27 mouse cellular contexts compared by ENCODE assay signal in the genomic region with DNA sequence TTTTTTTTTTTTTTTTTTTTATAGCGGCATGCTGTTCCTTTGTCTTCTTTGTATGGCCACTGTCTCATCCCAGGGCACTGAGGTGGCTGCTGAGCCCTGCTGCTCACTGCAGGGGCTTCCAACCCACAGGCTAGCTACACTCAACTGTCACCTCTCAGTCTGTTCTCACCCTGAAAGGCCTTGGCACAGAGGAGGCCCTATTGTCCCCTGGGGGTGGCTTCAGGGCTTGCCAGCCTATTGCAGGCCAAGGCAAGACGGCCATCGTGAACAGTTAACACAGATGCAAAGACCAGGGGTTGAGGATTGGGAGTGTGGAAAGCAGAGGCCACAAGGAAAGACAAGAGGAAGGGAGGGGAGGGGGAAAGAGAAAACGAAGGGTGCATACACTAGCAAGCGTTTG. TPM values are rescaled to one million over a fixed set of nuclear protein-coding genes. Genes with fewer than 3 reads are reported as not detected.
A peak's percentile ranks its signal among the peaks of the same experiment; 100 is the strongest.
DNase-seq lines count a peak whose midpoint lies in the region; ATAC-seq and TF ChIP-seq lines count a peak whose summit lies in the region.
"Had no signal": no experiment of that assay in that cellular context is flagged by ENCODE, and none has a peak within 500 bp of the region (broad histone marks: within the 10 kb centered on the region; RNA-seq: fewer than 3 reads in every experiment).

No protein-coding gene starts in this region.

- no peaks in the 10 kb centered on the region for H3K4me1 ChIP-seq in forebrain, embryonic 14.5 days (ENCODE audit: control insufficient read depth, insufficient read depth, low read length)
- H3K4me1 ChIP-seq in forebrain, embryonic 16.5 days (replicated peaks; ENCODE audit: control insufficient read depth, insufficient read depth, low read length) = no peaks in the 10 kb centered on the region
- peaks cover 47% of the 10 kb centered on the region for H3K4me1 ChIP-seq in limb, embryonic 10.5 days
- H3K4me1 ChIP-seq in lung, postnatal 0 days (ENCODE audit: insufficient read depth, low read depth, low read length) = no peaks in the 10 kb centered on the region
- H3K4me1 ChIP-seq: liver, embryonic 15.5 days; stomach, embryonic 15.5 days had no signal

- no peak for ATAC-seq in forebrain, embryonic 14.5 days
- ATAC-seq in forebrain, embryonic 16.5 days = no peak
- no peak for ATAC-seq in lung, postnatal 0 days

- intact Hi-C loops in left cerebral cortex, postnatal 4 days (cut with DNase I) = no loop called here
- intact Hi-C loops in left cerebral cortex, postnatal 10 days (cut with DNase I) = no loop called here

- H3K4me2 ChIP-seq in forebrain, embryonic 14.5 days (ENCODE audit: low read length) = no peak overlapping the region
- H3K4me2 ChIP-seq in forebrain, embryonic 16.5 days (ENCODE audit: low read length) = no peak overlapping the region
- no peak overlapping the region for H3K4me2 ChIP-seq in lung, postnatal 0 days (replicated peaks; ENCODE audit: low read depth, low read length)
- H3K4me2 ChIP-seq: liver, embryonic 15.5 days; lung, embryonic 15.5 days; neural tube, embryonic 13.5 days; stomach, embryonic 15.5 days had no signal

- H3K9me3 ChIP-seq in forebrain, embryonic 14.5 days (replicated peaks; ENCODE audit: control insufficient read depth, low read length) = no peaks in the 10 kb centered on the region
- H3K9me3 ChIP-seq in forebrain, embryonic 16.5 days (ENCODE audit: control insufficient read depth, low read length) = no peaks in the 10 kb centered on the region
- no peaks in the 10 kb centered on the region for H3K9me3 ChIP-seq in limb, embryonic 10.5 days (replicated peaks)
- no peaks in the 10 kb centered on the region for H3K9me3 ChIP-seq in lung, postnatal 0 days (ENCODE audit: low read length)
- H3K9me3 ChIP-seq: liver, embryonic 15.5 days; lung, embryonic 15.5 days; neural tube, embryonic 13.5 days; stomach, embryonic 15.5 days had no signal

- peak; percentile 39 for DNase-seq in adrenal gland, adult 2 months
- DNase-seq in adrenal gland, postnatal 25 days = no peak
- DNase-seq in forebrain, embryonic 14.5 days (ENCODE audit: low spot score) = peak; percentile 5
- DNase-seq in left cerebral cortex, postnatal 4 days = peak; percentile 85
- no peak for DNase-seq in left cerebral cortex, postnatal 10 days (ENCODE audit: extremely low spot score in 1 of 2, low spot score in 2 of 2)
- DNase-seq in limb, embryonic 10.5 days (ENCODE audit: low spot score) = no peak
- DNase-seq in lung, postnatal 0 days (ENCODE audit: low spot score) = no peak
- DNase-seq: adrenal gland, adult 8-10 months; cerebellum, adult 11 months; cerebellum, postnatal 25 days; embryo, embryonic 11 days; gastrocnemius, postnatal 25 days; heart, adult 2 months; heart, postnatal 4 days; kidney, adult 18-20 months; kidney, postnatal 4 days; liver; lung, postnatal 4 days; right cerebral cortex, adult 18-20 months; thymus, postnatal 25 days had no signal

- no peaks in the 10 kb centered on the region for H3K27me3 ChIP-seq in forebrain, embryonic 14.5 days (replicated peaks; ENCODE audit: control insufficient read depth, insufficient read depth, low read length)
- no peaks in the 10 kb centered on the region for H3K27me3 ChIP-seq in forebrain, embryonic 16.5 days (replicated peaks; ENCODE audit: control insufficient read depth, insufficient read depth, low read length)
- H3K27me3 ChIP-seq in limb, embryonic 10.5 days (ENCODE audit: low read depth, poor library complexity, severe bottlenecking) = no peaks in the 10 kb centered on the region
- H3K27me3 ChIP-seq in lung, postnatal 0 days (replicated peaks; ENCODE audit: insufficient read depth, low read length) = no peaks in the 10 kb centered on the region
- H3K27me3 ChIP-seq: liver, embryonic 15.5 days; lung, embryonic 15.5 days; neural tube, embryonic 13.5 days; stomach, embryonic 15.5 days had no signal

- WGBS in forebrain, embryonic 14.5 days = 54% methylated on average over 5 of the region's 5 CpGs
- WGBS in forebrain, embryonic 16.5 days = 49% methylated on average over 5 of the region's 5 CpGs
- WGBS in limb, embryonic 10.5 days = 81% methylated on average over 5 of the region's 5 CpGs
- WGBS in lung, postnatal 0 days = 53% methylated on average over 5 of the region's 5 CpGs

- no peak for TF ChIP-seq CTCF in lung, postnatal 0 days (IDR thresholded peaks at IDR 0.05)

- no peak overlapping the region for H3K4me3 ChIP-seq in forebrain, embryonic 14.5 days (ENCODE audit: low read depth, low read length)
- H3K4me3 ChIP-seq in forebrain, embryonic 16.5 days (replicated peaks; ENCODE audit: low read length) = no peak overlapping the region
- no peak overlapping the region for H3K4me3 ChIP-seq in limb, embryonic 10.5 days
- H3K4me3 ChIP-seq in lung, postnatal 0 days (ENCODE audit: low read depth, low read length) = no peak overlapping the region
- H3K4me3 ChIP-seq: heart, adult 2 months; liver, embryonic 15.5 days; lung, embryonic 15.5 days; myocyte; neural tube, embryonic 13.5 days; stomach, embryonic 15.5 days had no signal

- no peaks in the 10 kb centered on the region for H3K36me3 ChIP-seq in forebrain, embryonic 14.5 days (ENCODE audit: control insufficient read depth, insufficient read depth, low read length)
- no peaks in the 10 kb centered on the region for H3K36me3 ChIP-seq in forebrain, embryonic 16.5 days (ENCODE audit: control insufficient read depth, insufficient read depth)
- H3K36me3 ChIP-seq in limb, embryonic 10.5 days = no peaks in the 10 kb centered on the region
- H3K36me3 ChIP-seq in lung, postnatal 0 days (ENCODE audit: insufficient read depth, low read length) = no peaks in the 10 kb centered on the region
- H3K36me3 ChIP-seq: liver, embryonic 15.5 days; lung, embryonic 15.5 days; neural tube, embryonic 13.5 days; stomach, embryonic 15.5 days had no signal

- no peak overlapping the region for H3K9ac ChIP-seq in forebrain, embryonic 14.5 days (ENCODE audit: low read length)
- no peak overlapping the region for H3K9ac ChIP-seq in forebrain, embryonic 16.5 days (replicated peaks; ENCODE audit: low read depth, low read length)
- H3K9ac ChIP-seq in lung, postnatal 0 days (replicated peaks; ENCODE audit: low read depth) = no peak overlapping the region
- H3K9ac ChIP-seq: liver, embryonic 15.5 days; lung, embryonic 15.5 days; neural tube, embryonic 13.5 days; stomach, embryonic 15.5 days had no signal

- no peak overlapping the region for H3K27ac ChIP-seq in forebrain, embryonic 14.5 days (ENCODE audit: low read depth, low read length)
- H3K27ac ChIP-seq in forebrain, embryonic 16.5 days (ENCODE audit: low read length) = no peak overlapping the region
- peak overlapping the region; percentile 62; the same call in 1 of the 2 replicates for H3K27ac ChIP-seq in limb, embryonic 10.5 days
- no peak overlapping the region for H3K27ac ChIP-seq in lung, postnatal 0 days (ENCODE audit: low read length)
- H3K27ac ChIP-seq: heart, adult 2 months; liver, embryonic 15.5 days; lung, embryonic 15.5 days; neural tube, embryonic 13.5 days; stomach, embryonic 15.5 days had no signal

- no peak for TF ChIP-seq EP300 in lung, postnatal 0 days (IDR thresholded peaks at IDR 0.05)

RNA-seq across cellular contexts. Expression of a gene that starts 12.6 kb away (rescaled TPM):
- total RNA-seq in adrenal gland, adult 2 months (2021) = not detected
- not detected in 2 replicates for polyA plus RNA-seq in adrenal gland, adult 2 months (2012; rRNA removed)
- total RNA-seq in adrenal gland, postnatal 25 days (2021) = not detected in 2 replicates
- 0.09 TPM in 1 of 2 replicates, not detected in the other for polyA plus RNA-seq in forebrain, embryonic 14.5 days (2014; fragmentation: Nextera tagmentation; extraction: Ambion mirVana)
- polyA plus RNA-seq in forebrain, embryonic 16.5 days (2015; fragmentation: Nextera tagmentation; extraction: Ambion mirVana) = 0.31 TPM in 1 of 2 replicates, not detected in the other
- total RNA-seq in left cerebral cortex, postnatal 4 days (2021) = under 1 TPM in 1 of 2 experiments, not detected in 1; 0.44 TPM
- total RNA-seq in left cerebral cortex, postnatal 10 days (2021) = under 1 TPM; 0.18 to 0.66 TPM
- not detected in 2 replicates for polyA plus RNA-seq in limb, embryonic 10.5 days (2016; fragmentation: Nextera tagmentation; extraction: Ambion mirVana)
- polyA plus RNA-seq in lung, postnatal 0 days (2015; fragmentation: Nextera tagmentation; extraction: Ambion mirVana) = 0.86 and 1.6 TPM in 2 replicates
- total RNA-seq: gastrocnemius, postnatal 25 days; heart, adult 2 months; heart, postnatal 4 days; megakaryocyte-erythroid progenitor cell, adult 5-6 weeks had no signal
- polyA plus RNA-seq: liver, embryonic 15.5 days; myocyte; neural tube, embryonic 13.5 days; stomach, embryonic 15.5 days had no signal

RNA-seq across cellular contexts. Expression of a gene that starts 52.5 kb away (rescaled TPM):
- total RNA-seq in adrenal gland, adult 2 months (2021) = under 1 TPM; 0.03 to 0.14 TPM
- polyA plus RNA-seq in adrenal gland, adult 2 months (2012; rRNA removed) = not detected in 2 replicates
- 0.09 TPM in 1 of 2 replicates, not detected in the other for total RNA-seq in adrenal gland, postnatal 25 days (2021)
- 1.0 and 1.2 TPM in 2 replicates for polyA plus RNA-seq in forebrain, embryonic 14.5 days (2014; fragmentation: Nextera tagmentation; extraction: Ambion mirVana)
- 0.42 and 0.51 TPM in 2 replicates for polyA plus RNA-seq in forebrain, embryonic 16.5 days (2015; fragmentation: Nextera tagmentation; extraction: Ambion mirVana)
- total RNA-seq in left cerebral cortex, postnatal 4 days (2021) = 1 to 10 TPM; 1.6 to 2.2 TPM
- total RNA-seq in left cerebral cortex, postnatal 10 days (2021) = 1 to 10 TPM; 2.0 to 2.6 TPM
- 1.7 TPM in 2 replicates for polyA plus RNA-seq in limb, embryonic 10.5 days (2016; fragmentation: Nextera tagmentation; extraction: Ambion mirVana)
- 1.0 TPM in 2 replicates for polyA plus RNA-seq in lung, postnatal 0 days (2015; fragmentation: Nextera tagmentation; extraction: Ambion mirVana)
- total RNA-seq: heart, adult 2 months; heart, postnatal 4 days had no signal
- polyA plus RNA-seq: heart, adult 2 months had no signal

Comparison
In these comparisons a context has a peak if more than half of its experiments do, and no peak if none do; other contexts are left out.
1. DNase-seq: peak in adrenal gland, adult 2 months (single experiment), forebrain, embryonic 14.5 days (single experiment) and left cerebral cortex, postnatal 4 days (single experiment); none in adrenal gland, postnatal 25 days (single experiment), left cerebral cortex, postnatal 10 days (0 of 2), limb, embryonic 10.5 days (single experiment) and lung, postnatal 0 days (single experiment).